18 mouse cellular contexts compared by ENCODE assay signal in the genomic region with DNA sequence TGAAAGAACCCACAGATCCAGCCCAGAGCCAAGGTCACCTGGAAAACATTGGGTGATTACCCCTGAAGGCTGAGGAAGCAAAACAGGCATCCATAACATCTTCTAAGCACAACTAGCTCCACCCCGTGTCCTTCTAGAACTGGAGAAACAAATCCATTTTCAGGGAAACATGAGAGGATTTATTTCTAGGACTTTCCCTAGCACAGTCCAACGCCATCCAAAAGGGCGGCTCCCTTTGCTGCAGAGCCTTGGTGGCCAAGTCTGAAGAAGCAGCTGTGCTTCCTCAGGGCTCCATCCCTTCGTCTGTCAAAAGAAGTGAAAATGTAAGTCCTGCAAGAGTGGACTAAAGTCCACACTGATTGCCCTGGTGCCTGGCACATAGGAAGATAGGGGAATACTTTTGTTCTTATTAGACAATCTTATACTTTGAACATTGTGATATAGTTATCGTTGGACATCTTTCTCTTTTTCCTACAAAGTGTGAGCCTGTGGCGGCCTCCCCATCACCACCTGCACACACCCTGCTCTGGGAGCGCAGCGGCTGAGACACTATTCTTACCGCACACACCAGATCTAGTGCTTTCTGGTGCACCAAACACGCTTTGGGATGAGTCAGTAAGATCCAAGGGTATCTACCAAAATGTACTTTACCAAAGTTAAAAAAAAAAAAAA. TPM values are rescaled to one million over a fixed set of nuclear protein-coding genes. Genes with fewer than 3 reads are reported as not detected.
A peak's percentile ranks its signal among the peaks of the same experiment; 100 is the strongest.
DNase-seq lines count a peak whose midpoint lies in the region; ATAC-seq lines count a peak whose summit lies in the region.
"Had no signal": no experiment of that assay in that cellular context is flagged by ENCODE, and none has a peak within 500 bp of the region (broad histone marks: within the 10 kb centered on the region; RNA-seq: fewer than 3 reads in every experiment).

No protein-coding gene starts in this region.

- H3K4me1 ChIP-seq in erythroblast, embryonic 14.5 days (ENCODE audit: control insufficient read depth), result peaks cover 34% of the 10 kb centered on the region
- peaks cover 18% of the 10 kb centered on the region for H3K4me1 ChIP-seq in midbrain, embryonic 11.5 days (ENCODE audit: control insufficient read depth, insufficient read depth, low read length)
- H3K4me1 ChIP-seq in midbrain, embryonic 16.5 days (ENCODE audit: control insufficient read depth, insufficient read depth, low read length), result peaks cover 6% of the 10 kb centered on the region; the same call in 1 of the 2 replicates
- peaks cover 3% of the 10 kb centered on the region; the same call in 1 of the 2 replicates for H3K4me1 ChIP-seq in intestine, embryonic 16.5 days (ENCODE audit: control insufficient read depth, insufficient read depth, low read length)
- H3K4me1 ChIP-seq in liver, embryonic 16.5 days (ENCODE audit: control insufficient read depth, low read depth, low read length), result peaks cover 25% of the 10 kb centered on the region

- H3K27ac ChIP-seq in midbrain, embryonic 11.5 days (ENCODE audit: low read depth, low read length), result no peak overlapping the region
- H3K27ac ChIP-seq in midbrain, embryonic 16.5 days (ENCODE audit: low read length), result no peak overlapping the region
- no peak overlapping the region for H3K27ac ChIP-seq in intestine, embryonic 16.5 days (ENCODE audit: low read length)
- peak overlapping the region; percentile 45; the same call in 1 of the 2 replicates for H3K27ac ChIP-seq in liver, embryonic 16.5 days (ENCODE audit: low read length)
- H3K27ac ChIP-seq: forebrain, embryonic 13.5 days; hindbrain, embryonic 13.5 days; kidney, postnatal 0 days; lung, embryonic 15.5 days; midbrain, embryonic 10.5 days had no signal

- H3K36me3 ChIP-seq in erythroblast, embryonic 14.5 days (ENCODE audit: control insufficient read depth), result no peaks in the 10 kb centered on the region
- H3K36me3 ChIP-seq in midbrain, embryonic 11.5 days (ENCODE audit: control insufficient read depth, insufficient read depth, low read length), result no peaks in the 10 kb centered on the region
- H3K36me3 ChIP-seq in midbrain, embryonic 16.5 days (ENCODE audit: control insufficient read depth, insufficient read depth, low read length), result no peaks in the 10 kb centered on the region
- no peaks in the 10 kb centered on the region for H3K36me3 ChIP-seq in intestine, embryonic 16.5 days (ENCODE audit: control insufficient read depth, insufficient read depth, low read length)
- H3K36me3 ChIP-seq in liver, embryonic 16.5 days (ENCODE audit: control insufficient read depth, insufficient read depth), result no peaks in the 10 kb centered on the region
- H3K36me3 ChIP-seq: hindbrain, embryonic 13.5 days; lung, embryonic 15.5 days; midbrain, embryonic 10.5 days had no signal

- WGBS in midbrain, embryonic 11.5 days, result 83% methylated on average over 10 of the region's 10 CpGs
- WGBS in midbrain, embryonic 16.5 days, result 87% methylated on average over 10 of the region's 10 CpGs
- 80% methylated on average over 10 of the region's 10 CpGs for WGBS in intestine, embryonic 16.5 days
- 29% methylated on average over 10 of the region's 10 CpGs for WGBS in liver, embryonic 16.5 days (ENCODE audit: insufficient replicate concordance)

- H3K27me3 ChIP-seq in erythroblast, embryonic 14.5 days (ENCODE audit: control insufficient read depth), result no peaks in the 10 kb centered on the region
- peaks cover 24% of the 10 kb centered on the region for H3K27me3 ChIP-seq in midbrain, embryonic 11.5 days (ENCODE audit: control insufficient read depth, insufficient read depth, low read length)
- peaks cover 12% of the 10 kb centered on the region for H3K27me3 ChIP-seq in midbrain, embryonic 16.5 days (ENCODE audit: control insufficient read depth, insufficient read depth, low read depth, low read length)
- no peaks in the 10 kb centered on the region for H3K27me3 ChIP-seq in intestine, embryonic 16.5 days (replicated peaks; ENCODE audit: control insufficient read depth, insufficient read depth, low read length)
- H3K27me3 ChIP-seq in liver, embryonic 16.5 days (ENCODE audit: control insufficient read depth, insufficient read depth, low read depth, low read length), result no peaks in the 10 kb centered on the region
- H3K27me3 ChIP-seq: lung, embryonic 15.5 days had no signal

- no peak overlapping the region for H3K9ac ChIP-seq in midbrain, embryonic 11.5 days (ENCODE audit: low read length)
- H3K9ac ChIP-seq in midbrain, embryonic 16.5 days (ENCODE audit: low read depth, low read length), result no peak overlapping the region
- no peak overlapping the region for H3K9ac ChIP-seq in intestine, embryonic 16.5 days (ENCODE audit: low read depth, low read length)
- no peak overlapping the region for H3K9ac ChIP-seq in liver, embryonic 16.5 days (ENCODE audit: low read depth, low read length)
- H3K9ac ChIP-seq: forebrain, embryonic 13.5 days; hindbrain, embryonic 13.5 days; lung, embryonic 15.5 days had no signal

- ATAC-seq in erythroblast, adult 5-6 weeks (replicated peaks; ENCODE audit: low FRiP score, poor library complexity, severe bottlenecking), result no peak; the same call in 1 of the 2 replicates
- ATAC-seq in midbrain, embryonic 11.5 days (ENCODE audit: low FRiP score), result no peak
- ATAC-seq in midbrain, embryonic 16.5 days, result no peak
- peak; percentile 53 for ATAC-seq in intestine, embryonic 16.5 days
- ATAC-seq in liver, embryonic 16.5 days (ENCODE audit: low read depth), result no peak
- ATAC-seq: forebrain, embryonic 13.5 days had no signal

- peak overlapping the region; percentile 13 for H3K4me3 ChIP-seq in erythroblast, embryonic 14.5 days (replicated peaks)
- H3K4me3 ChIP-seq in midbrain, embryonic 11.5 days (ENCODE audit: low read depth, low read length), result no peak overlapping the region
- no peak overlapping the region for H3K4me3 ChIP-seq in midbrain, embryonic 16.5 days (ENCODE audit: low read depth, low read length)
- H3K4me3 ChIP-seq in intestine, embryonic 16.5 days (ENCODE audit: low read length), result no peak overlapping the region
- H3K4me3 ChIP-seq in liver, embryonic 16.5 days (ENCODE audit: low read depth, low read length), result no peak overlapping the region
- H3K4me3 ChIP-seq: forebrain, embryonic 13.5 days; hindbrain, embryonic 13.5 days; lung, embryonic 15.5 days; midbrain, embryonic 10.5 days had no signal

- no peak overlapping the region for H3K4me2 ChIP-seq in midbrain, embryonic 11.5 days
- H3K4me2 ChIP-seq in midbrain, embryonic 16.5 days (ENCODE audit: low read length), result no peak overlapping the region
- H3K4me2 ChIP-seq in intestine, embryonic 16.5 days (ENCODE audit: low read depth, low read length), result no peak overlapping the region
- peak overlapping the region; percentile 23; the same call in 1 of the 2 replicates for H3K4me2 ChIP-seq in liver, embryonic 16.5 days (ENCODE audit: low read depth, low read length)
- H3K4me2 ChIP-seq: forebrain, embryonic 13.5 days; hindbrain, embryonic 13.5 days; lung, embryonic 15.5 days had no signal

- peak; percentile 81 for DNase-seq in midbrain, embryonic 11.5 days (ENCODE audit: low spot score, missing footprints)
- DNase-seq in frontal cortex, postnatal 14 days (ENCODE audit: low spot score in 2 of 2), result no peak
- DNase-seq in left cerebral cortex, postnatal 10 days (ENCODE audit: extremely low spot score in 1 of 2, low spot score in 2 of 2), result no peak
- DNase-seq: cerebellum, adult 9-10 months; heart, adult 18-20 months; kidney, adult 11 months; layer of hippocampus, postnatal 36 days; thymus, postnatal 36 days had no signal

- intact Hi-C loops in left cerebral cortex, postnatal 10 days (cut with DNase I), result no loop called here

- H3K9me3 ChIP-seq in erythroblast, embryonic 14.5 days (ENCODE audit: control insufficient read depth, low read length), result no peaks in the 10 kb centered on the region; the same call in 1 of the 2 replicates
- no peaks in the 10 kb centered on the region for H3K9me3 ChIP-seq in midbrain, embryonic 11.5 days (ENCODE audit: control insufficient read depth, low read length)
- H3K9me3 ChIP-seq in midbrain, embryonic 16.5 days (replicated peaks; ENCODE audit: control insufficient read depth, low read length, poor library complexity, severe bottlenecking), result no peaks in the 10 kb centered on the region
- 0 out of 2 replicates have a peak, but pooled peaks cover 2% of the 10 kb centered on the region for H3K9me3 ChIP-seq in intestine, embryonic 16.5 days (ENCODE audit: control insufficient read depth, low read length)
- no peaks in the 10 kb centered on the region for H3K9me3 ChIP-seq in liver, embryonic 16.5 days (replicated peaks; ENCODE audit: control insufficient read depth, low read length)
- H3K9me3 ChIP-seq: forebrain, embryonic 13.5 days; lung, embryonic 15.5 days had no signal

RNA-seq across cellular contexts. Expression of a gene that starts 18.7 kb away (rescaled TPM):
- 0.46 and 0.60 TPM in 2 replicates for polyA plus RNA-seq in erythroblast, embryonic 14.5 days (2012)
- total RNA-seq in erythroblast, adult 5-6 weeks (2015; ENCODE audit: low replicate concordance), result 9.2 and 11.7 TPM in 2 replicates
- 2.4 and 8.2 TPM in 2 replicates for total RNA-seq in erythroblast, adult 5-6 weeks (2017; ENCODE audit: low replicate concordance)
- 3.4 and 5.5 TPM in 2 replicates for polyA plus RNA-seq in midbrain, embryonic 11.5 days (2014; fragmentation: Nextera tagmentation; extraction: Ambion mirVana)
- polyA plus RNA-seq in midbrain, embryonic 16.5 days (2015; fragmentation: Nextera tagmentation; extraction: Ambion mirVana), result 2.6 and 3.0 TPM in 2 replicates
- 13.7 and 14.8 TPM in 2 replicates for polyA plus RNA-seq in intestine, embryonic 16.5 days (2015; fragmentation: Nextera tagmentation; extraction: Ambion mirVana)
- polyA plus RNA-seq in liver, embryonic 16.5 days (2015; fragmentation: Nextera tagmentation; extraction: Ambion mirVana), result 4.2 and 5.9 TPM in 2 replicates
- total RNA-seq in left cerebral cortex, postnatal 10 days (2021), result 10 to 100 TPM; 17.1 to 20.8 TPM
